Mouse (Mus musculus) T-cell, adult 2 months (primary cell): ENCODE measurements around the gene Edar.

ENCODE experiments used
- DNase-seq: peaks from one replicate; pipeline ENCODE4 v3.0.0; 2022; ENCODE audit warnings: low spot score

Edar gene

DNA sequence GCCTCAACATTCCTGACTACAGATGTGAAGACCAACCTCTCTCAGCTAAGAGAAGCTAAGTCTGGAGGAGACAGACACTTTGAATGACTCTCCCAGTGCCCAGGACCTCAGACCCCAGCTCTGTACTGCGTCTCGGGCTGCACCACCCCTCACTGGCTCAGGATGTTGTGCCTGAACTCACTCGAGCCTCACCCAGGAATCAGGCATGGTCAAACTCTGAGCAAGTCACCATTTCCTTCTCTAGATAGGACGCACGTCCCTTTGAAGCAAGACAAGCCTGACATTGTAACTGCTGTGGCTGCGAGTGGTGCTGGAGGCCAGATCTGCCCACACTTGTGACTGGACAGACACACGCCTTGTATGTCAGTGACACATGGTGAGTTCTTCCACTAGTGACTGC, 73.5 kb downstream of the Edar start:
- no peak for DNase-seq

DNA sequence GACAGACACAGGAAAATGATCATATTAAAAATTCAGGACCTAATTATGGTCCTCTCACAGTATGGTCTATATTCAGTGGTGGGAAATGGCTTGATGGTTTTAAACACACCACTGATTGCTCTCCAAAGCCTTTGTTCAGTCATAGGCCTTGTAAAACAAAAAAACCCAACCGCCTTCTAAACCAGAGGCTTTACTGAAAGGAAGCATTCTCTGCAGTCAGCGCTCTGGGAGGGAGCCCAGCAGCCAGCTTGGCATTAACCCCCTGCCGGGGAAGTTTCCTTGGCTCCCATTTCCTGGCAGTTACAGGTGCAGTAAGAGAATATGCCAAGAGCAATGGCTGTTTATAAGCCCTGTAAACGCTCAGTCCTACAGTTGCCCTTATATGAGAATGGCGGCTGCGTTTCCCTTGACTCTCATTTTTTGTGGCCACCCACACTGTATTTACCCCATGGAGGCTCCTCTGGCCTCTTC, 74.0 kb downstream of the Edar start:
- no peak for DNase-seq

DNA sequence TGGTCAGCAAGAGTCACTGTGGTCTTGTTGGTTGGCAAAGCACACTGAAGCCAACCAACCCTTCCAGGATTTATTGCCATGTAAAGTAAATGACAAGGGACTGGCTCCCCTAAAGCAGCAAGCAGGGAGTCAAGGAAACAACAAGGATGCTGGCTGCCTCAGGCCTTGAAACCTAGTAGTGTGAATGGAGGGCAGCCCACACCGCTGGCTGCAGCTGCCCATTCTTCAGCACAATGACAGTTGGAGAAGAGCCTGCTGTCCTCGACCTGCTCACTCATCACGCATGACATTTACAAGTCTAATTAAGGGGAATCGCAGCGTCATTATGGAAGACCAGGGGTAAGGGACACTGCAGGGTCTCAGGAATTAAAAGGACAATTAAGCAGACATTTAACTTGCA, 74.5 kb downstream of the Edar start:
- DNase-seq = no peak

DNA sequence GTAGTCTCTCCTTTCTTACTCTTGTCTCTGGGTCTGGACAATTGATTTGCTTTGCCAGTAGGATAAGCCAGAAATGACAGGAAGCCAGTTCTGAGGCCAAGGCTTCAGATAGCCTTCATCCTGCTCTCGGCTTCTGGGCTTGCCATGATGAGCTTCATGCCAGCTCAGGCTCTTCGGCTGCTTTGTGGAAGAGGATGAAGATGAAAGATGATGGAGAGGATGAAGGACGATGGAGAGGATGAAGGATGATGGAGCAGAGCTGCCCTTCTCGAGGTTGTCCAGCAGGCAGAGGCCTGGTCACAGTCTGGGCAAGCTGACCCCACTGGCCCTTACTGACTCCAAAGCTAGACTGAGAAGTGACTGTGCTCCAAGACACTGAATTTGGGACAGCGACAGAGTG, 75.3 kb downstream of the Edar start:
- DNase-seq = no peak

DNA sequence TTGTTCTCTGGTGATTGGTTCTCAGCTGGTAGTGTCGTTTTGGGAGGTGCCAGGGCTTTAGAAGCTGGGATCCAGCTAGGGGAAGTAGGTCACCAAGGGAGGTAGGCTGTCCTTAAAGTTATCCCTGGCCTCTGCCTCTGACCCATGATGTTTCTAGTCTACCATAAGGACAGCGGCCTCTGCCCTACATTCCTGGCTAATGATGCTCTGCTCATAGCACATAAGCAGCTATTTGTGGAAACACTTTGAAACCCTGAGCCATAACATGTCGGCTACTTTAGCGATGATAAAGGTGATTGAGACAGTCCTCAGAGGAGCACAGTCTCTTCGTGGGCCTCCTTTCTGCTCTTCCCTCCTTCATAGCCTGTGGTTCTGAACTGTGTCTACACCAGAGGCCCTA, 79.6 kb downstream of the Edar start:
- DNase-seq = no peak

DNA sequence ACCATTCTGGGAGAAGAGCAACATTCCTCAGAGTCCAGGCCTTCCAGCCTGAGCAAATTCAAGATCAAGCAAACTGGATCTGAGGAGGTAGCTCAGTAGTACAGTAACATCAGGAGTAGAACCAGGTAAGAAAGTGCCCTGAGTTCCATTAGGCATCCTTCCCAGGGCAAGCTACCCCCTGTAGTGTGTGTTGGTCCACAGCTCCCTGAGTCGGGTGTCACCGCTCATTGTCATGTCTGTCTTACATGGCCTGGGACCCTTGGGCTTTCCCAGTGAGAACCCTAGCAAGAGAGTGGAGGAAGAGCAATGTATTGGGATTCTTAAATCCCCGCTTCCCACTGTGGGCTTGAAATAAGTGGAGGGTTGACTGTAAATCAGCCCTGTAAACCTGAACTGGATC, 80.3 kb downstream of the Edar start:
- DNase-seq = no peak

DNA sequence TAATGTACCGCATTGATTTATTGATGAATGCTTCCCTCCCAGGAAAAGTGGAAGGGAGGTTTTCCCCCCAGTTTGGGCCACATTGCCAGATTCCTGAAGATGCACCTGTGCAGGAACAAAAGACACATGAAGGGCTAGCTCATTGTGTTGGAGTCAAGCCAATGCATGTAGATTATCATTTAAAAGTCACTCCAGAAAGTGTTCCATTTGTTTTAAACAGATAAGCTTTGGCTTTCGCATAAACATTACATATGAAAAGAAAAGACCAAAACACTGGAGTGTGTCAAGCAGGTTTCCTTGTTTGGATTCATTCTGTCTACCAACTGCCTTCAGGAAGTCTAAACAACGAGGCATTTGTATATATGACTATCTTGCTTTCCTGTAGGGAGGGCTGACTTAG, 81.0 kb downstream of the Edar start:
- DNase-seq = no peak

DNA sequence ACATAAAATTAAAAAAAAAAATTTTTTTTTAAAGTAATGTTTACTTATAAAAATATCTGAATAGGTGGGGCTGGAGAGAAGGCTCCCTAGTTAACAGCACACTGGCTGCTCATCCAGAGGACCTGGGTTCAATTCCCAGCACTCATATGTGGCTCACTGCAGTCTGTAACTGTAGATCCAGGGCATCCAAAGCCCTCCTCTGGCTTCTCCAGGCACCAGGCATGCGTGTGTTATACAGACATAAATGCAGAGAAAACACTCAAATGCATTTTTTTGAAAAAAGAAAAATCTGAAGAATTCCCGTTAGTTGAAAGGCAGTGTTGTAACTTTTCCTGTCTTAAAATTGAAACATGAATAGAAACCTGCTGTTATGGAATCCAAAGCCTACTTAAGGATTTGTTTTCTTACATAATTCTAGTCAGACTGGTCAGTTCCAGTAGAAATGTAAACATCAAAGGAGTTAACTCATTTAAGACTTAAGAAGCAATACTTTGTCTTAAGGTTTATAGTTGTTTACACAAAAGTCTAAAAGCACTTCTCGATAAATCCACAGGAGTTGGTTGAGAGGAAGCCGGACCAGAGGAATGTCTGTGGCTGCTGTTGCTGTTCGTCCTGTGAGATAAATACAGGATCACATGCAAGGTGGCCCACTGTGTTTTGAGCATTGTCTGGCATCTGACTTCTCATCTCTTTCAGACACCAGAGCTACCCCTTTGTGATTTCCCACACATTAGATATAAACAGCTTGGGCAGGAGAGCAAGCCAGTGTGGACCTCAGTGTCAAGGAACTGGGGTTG, 89.8 kb downstream of the Edar start:
- DNase-seq = no peak

DNA sequence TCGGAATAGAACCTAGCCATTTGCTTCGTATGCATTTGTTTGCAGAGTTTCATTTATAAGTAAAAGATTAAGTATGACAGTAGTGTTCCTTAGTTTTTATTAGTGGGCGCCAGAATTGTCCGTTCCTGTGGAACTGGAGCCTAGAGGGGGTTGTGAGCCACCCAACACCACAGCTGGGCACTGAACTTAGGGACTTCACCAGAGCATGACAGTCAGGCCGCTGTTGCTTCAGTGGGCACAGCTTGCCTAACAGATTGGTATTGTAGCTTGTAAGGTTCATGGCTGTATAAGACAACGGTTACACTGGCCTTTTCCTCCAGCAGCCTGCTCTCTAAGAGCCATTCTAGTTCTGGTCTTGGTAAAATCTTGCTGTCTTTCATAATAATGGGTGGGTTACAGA, 114.9 kb downstream of the Edar start:
- no peak for DNase-seq

DNA sequence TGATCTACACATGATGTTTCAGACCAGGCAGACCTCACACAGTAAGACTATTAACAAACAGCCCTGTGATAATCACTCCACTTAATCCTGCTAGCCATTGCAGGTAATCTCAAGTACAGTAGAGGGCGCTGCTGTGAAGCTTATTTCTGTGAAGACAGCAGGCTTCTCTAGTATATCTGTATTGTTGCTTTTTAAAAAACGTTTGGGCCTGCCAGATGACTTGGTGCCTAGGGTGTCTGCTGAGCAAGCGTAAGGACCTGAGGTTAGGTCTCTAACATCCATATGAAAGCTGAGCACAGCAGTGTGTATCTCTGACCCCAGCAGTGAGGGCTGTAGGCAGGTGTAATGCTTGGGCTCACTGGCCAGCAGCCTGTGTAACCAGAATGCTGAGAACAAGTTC, 115.6 kb downstream of the Edar start:
- DNase-seq = no peak

DNA sequence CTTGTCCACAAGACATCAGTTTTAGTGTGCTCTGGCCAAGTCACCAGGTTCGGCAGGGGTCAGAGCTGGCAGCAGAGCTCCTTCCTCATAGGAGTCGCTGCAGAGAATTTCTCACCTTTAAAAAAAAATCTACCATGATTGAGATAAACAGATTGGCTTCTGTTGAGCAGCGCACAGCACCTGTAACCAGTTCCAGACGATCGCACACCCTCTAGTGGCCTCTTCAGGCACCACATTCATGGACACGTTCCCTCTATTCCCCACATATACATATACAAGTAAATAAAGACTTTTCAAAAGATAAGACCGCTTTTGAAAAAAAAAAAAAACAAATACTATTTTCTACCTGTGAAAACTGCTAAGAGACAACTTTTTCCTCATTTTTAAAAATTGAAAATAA, 116.4 kb downstream of the Edar start:
- peak; percentile 26 for DNase-seq

DNA sequence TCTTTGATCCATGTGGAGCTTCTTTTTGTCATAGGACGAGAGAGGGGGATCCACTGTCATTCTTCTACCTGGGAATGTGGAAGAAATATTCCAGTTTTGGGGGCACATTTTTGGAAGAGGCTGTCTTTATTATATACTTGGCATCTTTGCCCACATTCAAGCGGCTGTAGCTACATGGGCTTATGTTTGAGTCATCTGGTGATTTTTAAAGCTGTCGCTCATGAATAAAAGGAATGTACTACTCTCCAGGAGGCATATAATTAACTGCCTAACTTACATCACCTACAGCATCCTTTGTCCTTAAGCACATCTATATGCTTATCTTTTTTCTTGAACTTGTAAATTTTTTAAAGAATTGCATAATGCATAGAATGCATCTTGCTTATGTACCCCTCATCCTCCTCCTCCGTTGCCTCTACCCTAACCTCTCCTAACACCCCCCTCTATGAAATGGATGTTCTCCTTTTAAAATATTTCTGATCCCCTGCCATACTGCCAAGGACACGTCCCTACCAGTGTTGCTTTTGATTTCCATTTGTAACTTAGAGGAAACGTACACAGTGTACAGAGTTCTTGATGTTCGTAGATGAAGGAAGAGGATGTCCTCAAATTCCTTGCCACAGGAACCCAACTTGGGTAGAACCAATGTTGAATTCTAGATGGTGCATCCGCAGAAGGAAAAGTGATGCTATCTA, 120.6 kb downstream of the Edar start:
- DNase-seq = no peak
